Mouse (Mus musculus) hindbrain, embryonic 10.5 days (tissue): ENCODE results near the gene Gna12. TPM values are rescaled to one million over a fixed set of nuclear protein-coding genes. Genes with fewer than 3 reads are reported as not detected.

Experiments
- DNase-seq: peaks from one replicate; pipeline ENCODE4 v3.0.0-alpha.2; 2017; ENCODE audit warnings: low spot score
- H3K27ac ChIP-seq: fragments of 300-500 bp; sonication (generic); 2 replicates; pipeline ENCODE4 v1.5.1; 2016; ENCODE audit warnings: mild to moderate bottlenecking, moderate library complexity
- H3K27me3 ChIP-seq: fragments of 300-500 bp; sonication (generic); 2 replicates; pipeline ENCODE4 v1.6.1; 2016; ENCODE audit warnings: mild to moderate bottlenecking; ENCODE audit not compliant: poor library complexity, insufficient read depth, severe bottlenecking
- H3K36me3 ChIP-seq: fragments of 300-500 bp; sonication (generic); 2 replicates; pipeline ENCODE4 v1.6.1; 2016; ENCODE audit warnings: mild to moderate bottlenecking, moderate library complexity
- H3K4me1 ChIP-seq: fragments of 300-500 bp; sonication (generic); replicated peaks from 2 replicates; pipeline ENCODE4 v1.6.1; 2016; ENCODE audit warnings: mild to moderate bottlenecking
- H3K4me3 ChIP-seq: fragments of 300-500 bp; sonication (generic); 2 replicates; pipeline ENCODE4 v1.5.1; 2016; ENCODE audit warnings: mild to moderate bottlenecking, moderate library complexity
- H3K9me3 ChIP-seq: fragments of 300-500 bp; sonication (generic); 2 replicates; pipeline ENCODE4 v1.6.1; 2016; ENCODE audit warnings: mild to moderate bottlenecking, moderate library complexity
- WGBS: fragments of 180-500 bp; shearing (Covaris S2); methylation state at CpG from one replicate; pipeline ENCODE4 v1.1.7; 2016; 5-methylcytosine and 5-hydroxymethylcytosine counted together
- polyA plus RNA-seq: library from polyadenylated mRNA; unstranded; fragments of >200 nt; fragmentation: Nextera tagmentation; extraction: Ambion mirVana; gene quantifications from 2 replicates; pipeline ENCODE4 v1.2.1, GENCODE M21; 2016

Gna12 gene
- polyA plus RNA-seq, 1 experiment from 2014 or later, result 11.3 TPM

- DNase-seq, result no peak
- H3K36me3 ChIP-seq, result no peaks in the 10 kb centered on the region; the same call in 1 of the 2 replicates
- peaks cover 19% of the 10 kb centered on the region for H3K4me1 ChIP-seq
- no peak overlapping the region for H3K27ac ChIP-seq
- no peak overlapping the region for H3K4me3 ChIP-seq
- no peaks in the 10 kb centered on the region for H3K27me3 ChIP-seq
- no peaks in the 10 kb centered on the region for H3K9me3 ChIP-seq
- 88% methylated on average over 2 of the region's 2 CpGs for WGBS
Observed at GRCm38 (mm10) chr5:140806252-140806651, 24.0 kb downstream of the Gna12 start.

GRCm38 (mm10) chr5:140801782-140802181, 28.4 kb downstream of the Gna12 start:
- Histone ChIP-seq H3K36me3 (no peaks in the 10 kb centered on the region; the same call in 1 of the 2 replicates), H3K4me3 (no peak overlapping the region), H3K9me3 (no peaks in the 10 kb centered on the region), H3K27ac (no peak overlapping the region), H3K4me1 (peaks cover 22% of the 10 kb centered on the region), H3K27me3 (no peaks in the 10 kb centered on the region)
- 87% methylated on average over 5 of the region's 5 CpGs for WGBS
- DNase-seq, result no peak

- WGBS, result 86% methylated on average over 6 of the region's 6 CpGs
- Histone ChIP-seq H3K27me3 (no peaks in the 10 kb centered on the region), H3K4me3 (no peak overlapping the region), H3K9me3 (no peaks in the 10 kb centered on the region), H3K27ac (no peak overlapping the region), H3K4me1 (peaks cover 20% of the 10 kb centered on the region), H3K36me3 (no peaks in the 10 kb centered on the region; the same call in 1 of the 2 replicates)
- DNase-seq, result no peak
Observed at GRCm38 (mm10) chr5:140800288-140800923, 29.8 kb downstream of the Gna12 start.

- Histone ChIP-seq H3K27ac (no peak overlapping the region), H3K36me3 (no peaks in the 10 kb centered on the region; the same call in 1 of the 2 replicates), H3K27me3 (no peaks in the 10 kb centered on the region), H3K4me1 (peaks cover 31% of the 10 kb centered on the region), H3K9me3 (no peaks in the 10 kb centered on the region), H3K4me3 (no peak overlapping the region)
- 46% methylated on average over 2 of the region's 2 CpGs for WGBS
- DNase-seq, result no peak
Observed at GRCm38 (mm10) chr5:140799190-140799589, 31.0 kb downstream of the Gna12 start.

- WGBS, result 80% methylated on average over 5 of the region's 5 CpGs
- Histone ChIP-seq H3K4me3 (no peak overlapping the region), H3K4me1 (peaks cover 31% of the 10 kb centered on the region), H3K27me3 (no peaks in the 10 kb centered on the region), H3K27ac (no peak overlapping the region), H3K36me3 (no peaks in the 10 kb centered on the region; the same call in 1 of the 2 replicates), H3K9me3 (no peaks in the 10 kb centered on the region)
- no peak for DNase-seq
Observed at GRCm38 (mm10) chr5:140798775-140799174, 31.5 kb downstream of the Gna12 start.

GRCm38 (mm10) chr5:140798158-140798557, 32.1 kb downstream of the Gna12 start:
- Histone ChIP-seq H3K27me3 (no peaks in the 10 kb centered on the region), H3K4me3 (no peak overlapping the region), H3K36me3 (no peaks in the 10 kb centered on the region; the same call in 1 of the 2 replicates), H3K4me1 (peaks cover 31% of the 10 kb centered on the region), H3K9me3 (no peaks in the 10 kb centered on the region), H3K27ac (0 out of 2 replicates have a peak overlapping the region, but pooled peaks have one; percentile 2)
- 90% methylated on average over 7 of the region's 7 CpGs for WGBS
- no peak for DNase-seq

- Histone ChIP-seq H3K9me3 (no peaks in the 10 kb centered on the region), H3K27me3 (no peaks in the 10 kb centered on the region), H3K4me1 (peaks cover 51% of the 10 kb centered on the region), H3K4me3 (no peak overlapping the region), H3K27ac (no peak overlapping the region), H3K36me3 (no peaks in the 10 kb centered on the region; the same call in 1 of the 2 replicates)
- WGBS, result 80% methylated on average over 3 of the region's 3 CpGs
- no peak for DNase-seq
Observed at GRCm38 (mm10) chr5:140796051-140796450, 34.2 kb downstream of the Gna12 start.

GRCm38 (mm10) chr5:140795176-140795575, 35.1 kb downstream of the Gna12 start:
- H3K27ac ChIP-seq, result 0 out of 2 replicates have a peak overlapping the region, but pooled peaks have one; percentile 13
- WGBS, result 51% methylated on average over 2 of the region's 2 CpGs
- H3K27me3 ChIP-seq, result no peaks in the 10 kb centered on the region
- peaks cover 59% of the 10 kb centered on the region for H3K4me1 ChIP-seq
- no peak for DNase-seq
- no peaks in the 10 kb centered on the region; the same call in 1 of the 2 replicates for H3K36me3 ChIP-seq
- no peaks in the 10 kb centered on the region for H3K9me3 ChIP-seq
- no peak overlapping the region for H3K4me3 ChIP-seq

- H3K36me3 ChIP-seq, result no peaks in the 10 kb centered on the region
- H3K27me3 ChIP-seq, result no peaks in the 10 kb centered on the region
- 56% methylated on average over 3 of the region's 3 CpGs for WGBS
- 0 out of 2 replicates have a peak overlapping the region, but pooled peaks have one; percentile 13 for H3K27ac ChIP-seq
- DNase-seq, result no peak
- peaks cover 64% of the 10 kb centered on the region for H3K4me1 ChIP-seq
- no peaks in the 10 kb centered on the region for H3K9me3 ChIP-seq
- H3K4me3 ChIP-seq, result no peak overlapping the region
Observed at GRCm38 (mm10) chr5:140794753-140795152, 35.5 kb downstream of the Gna12 start.

- H3K9me3 ChIP-seq, result no peaks in the 10 kb centered on the region
- H3K4me1 ChIP-seq, result peaks cover 61% of the 10 kb centered on the region
- no peak for DNase-seq
- peaks cover 13% of the 10 kb centered on the region; the same call in 1 of the 2 replicates for H3K36me3 ChIP-seq
- H3K27ac ChIP-seq, result peak overlapping the region; percentile 89
- WGBS, result 62% methylated on average over 5 of the region's 5 CpGs
- no peak overlapping the region for H3K4me3 ChIP-seq
- no peaks in the 10 kb centered on the region for H3K27me3 ChIP-seq
Observed at GRCm38 (mm10) chr5:140792233-140792632, 38.0 kb downstream of the Gna12 start.

- 50% methylated on average over 9 of the region's 9 CpGs for WGBS
- H3K4me3 ChIP-seq, result no peak overlapping the region; the same call in 1 of the 2 replicates
- peak overlapping the region; percentile 89 for H3K27ac ChIP-seq
- no peaks in the 10 kb centered on the region for H3K9me3 ChIP-seq
- peaks cover 59% of the 10 kb centered on the region for H3K4me1 ChIP-seq
- DNase-seq, result peak; percentile 32
- H3K36me3 ChIP-seq, result peaks cover 13% of the 10 kb centered on the region; the same call in 1 of the 2 replicates
- H3K27me3 ChIP-seq, result no peaks in the 10 kb centered on the region
Observed at GRCm38 (mm10) chr5:140790937-140791877, 39.0 kb downstream of the Gna12 start.

GRCm38 (mm10) chr5:140790392-140790791, 39.8 kb downstream of the Gna12 start:
- Histone ChIP-seq H3K36me3 (peaks cover 19% of the 10 kb centered on the region), H3K9me3 (no peaks in the 10 kb centered on the region), H3K4me3 (no peak overlapping the region), H3K27ac (peak overlapping the region; percentile 89), H3K27me3 (no peaks in the 10 kb centered on the region), H3K4me1 (peaks cover 58% of the 10 kb centered on the region)
- DNase-seq, result no peak
- 82% methylated on average over 2 of the region's 2 CpGs for WGBS
